Mouse (Mus musculus) kidney, adult 8-10 months (tissue): ENCODE data around the gene Nipal4.
A peak's percentile ranks its signal among the peaks of the same experiment; 100 is the strongest.

Source experiments
- DNase-seq, 2 experiments: peaks; one replicate each; pipeline ENCODE4 v3.0.0; 2022

Nipal4 gene

DNA sequence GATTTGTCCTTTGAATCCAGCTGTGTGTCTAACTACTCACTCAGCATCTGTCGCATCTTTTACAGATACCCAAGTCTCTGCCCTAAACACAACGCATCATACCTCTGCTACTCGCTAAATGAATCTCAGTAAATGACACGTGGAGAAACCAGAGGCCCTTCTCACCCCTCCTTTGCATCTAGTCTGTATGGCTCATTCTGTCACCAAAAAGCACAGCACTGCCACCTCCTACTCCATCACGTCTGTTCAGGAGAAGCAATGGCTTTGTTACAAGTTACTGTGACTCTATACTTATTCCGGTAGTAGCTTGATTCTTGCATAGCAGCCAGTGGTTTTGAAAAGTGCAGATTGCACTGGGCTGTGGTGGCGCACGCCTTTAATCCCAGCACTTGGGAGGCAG lies 9.4 kb downstream of the Nipal4 start:
- no peak for DNase-seq

DNA sequence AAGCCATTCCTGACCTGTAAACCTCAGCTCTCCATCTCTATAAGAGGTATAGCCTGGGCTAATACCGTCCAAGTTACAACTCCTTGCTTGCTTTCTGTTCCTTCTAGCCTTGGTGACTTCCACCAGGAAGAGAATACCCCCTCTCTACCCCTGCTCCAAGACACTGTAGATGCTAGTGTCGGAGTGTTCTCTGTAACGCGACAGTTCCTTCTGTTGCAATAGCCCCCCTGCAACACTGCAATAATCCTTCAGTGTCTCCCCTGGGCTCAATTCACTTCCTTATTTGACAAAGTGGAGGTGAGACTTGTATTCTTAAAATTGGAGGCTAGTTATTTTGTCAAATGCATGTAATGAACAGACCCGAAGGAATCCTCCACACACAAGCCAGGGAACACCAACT lies 19.7 kb downstream of the Nipal4 start:
- DNase-seq: no peak

DNA sequence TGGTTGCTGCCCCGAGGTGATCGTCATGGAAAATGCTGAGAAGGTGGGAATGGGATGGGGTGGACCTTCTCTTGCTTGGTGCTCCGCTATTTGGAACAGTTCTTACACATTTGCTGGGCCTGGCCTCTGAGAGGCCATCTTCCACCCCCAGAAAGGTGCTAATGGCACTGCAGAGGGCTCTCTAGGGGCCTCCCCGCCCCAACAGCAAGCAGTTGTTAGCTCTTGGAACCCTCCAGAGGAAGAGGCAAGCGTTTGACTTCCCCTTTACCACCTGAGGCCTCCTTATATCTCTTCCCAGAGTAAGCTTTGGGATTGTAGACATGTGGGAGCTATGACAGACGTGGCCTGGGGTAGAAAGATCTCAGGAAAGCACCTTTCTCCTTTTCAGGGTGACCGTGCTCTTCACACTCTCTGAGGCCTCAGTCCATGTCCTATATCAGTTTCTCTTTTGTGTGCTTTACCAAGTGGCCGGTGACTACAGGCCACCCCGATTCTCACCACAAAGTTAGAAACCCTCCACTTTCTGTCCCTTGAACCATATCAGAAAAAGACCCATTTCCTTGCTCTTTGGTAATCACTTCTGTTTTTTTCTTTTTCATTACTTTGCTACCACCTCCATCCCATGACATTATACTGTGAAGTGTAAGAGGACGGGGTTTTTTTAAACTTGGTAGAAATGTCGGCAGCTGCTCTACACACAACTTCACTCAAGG lies 21.0 kb downstream of the Nipal4 start:
- DNase-seq: no peak

DNA sequence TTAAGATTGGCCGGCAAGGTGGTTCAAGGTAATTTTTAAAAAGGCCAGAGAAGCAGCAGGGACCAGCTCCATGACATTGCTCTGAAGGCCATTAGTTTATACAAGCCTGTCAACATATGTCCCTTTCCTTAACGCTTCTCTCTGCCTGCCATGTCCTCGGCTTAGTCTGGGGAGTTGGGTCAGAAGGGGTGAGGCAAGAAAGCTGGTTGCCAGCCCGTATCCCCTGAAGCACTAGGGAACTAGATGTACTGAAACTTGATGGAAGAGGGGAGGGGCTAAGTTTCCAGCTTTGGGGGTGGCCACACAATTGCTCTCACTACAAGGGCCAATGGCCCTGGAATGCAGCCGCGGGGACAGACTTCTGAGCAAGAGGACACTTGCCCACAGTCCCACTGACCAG lies 23.0 kb downstream of the Nipal4 start:
- DNase-seq: no peak

DNA sequence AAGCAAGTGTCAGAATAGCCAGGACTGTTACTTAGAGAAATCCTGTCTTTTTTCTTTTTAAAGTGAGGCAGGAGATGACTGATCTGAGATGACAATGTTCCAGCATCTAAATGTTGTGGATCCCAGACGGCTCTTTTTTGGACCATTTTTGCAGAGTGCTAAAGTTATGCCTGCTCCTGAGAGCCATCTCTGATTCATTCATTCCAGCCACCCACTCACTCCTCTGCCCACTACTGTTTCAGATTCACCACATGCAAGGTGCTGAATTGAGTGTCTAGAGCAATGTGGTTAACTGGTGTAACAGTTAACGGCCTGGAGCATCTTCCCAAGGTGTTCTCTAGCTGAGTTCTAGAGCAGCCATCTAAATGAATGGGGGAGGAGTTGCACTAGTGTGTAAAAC lies 31.4 kb downstream of the Nipal4 start:
- DNase-seq: no peak

DNA sequence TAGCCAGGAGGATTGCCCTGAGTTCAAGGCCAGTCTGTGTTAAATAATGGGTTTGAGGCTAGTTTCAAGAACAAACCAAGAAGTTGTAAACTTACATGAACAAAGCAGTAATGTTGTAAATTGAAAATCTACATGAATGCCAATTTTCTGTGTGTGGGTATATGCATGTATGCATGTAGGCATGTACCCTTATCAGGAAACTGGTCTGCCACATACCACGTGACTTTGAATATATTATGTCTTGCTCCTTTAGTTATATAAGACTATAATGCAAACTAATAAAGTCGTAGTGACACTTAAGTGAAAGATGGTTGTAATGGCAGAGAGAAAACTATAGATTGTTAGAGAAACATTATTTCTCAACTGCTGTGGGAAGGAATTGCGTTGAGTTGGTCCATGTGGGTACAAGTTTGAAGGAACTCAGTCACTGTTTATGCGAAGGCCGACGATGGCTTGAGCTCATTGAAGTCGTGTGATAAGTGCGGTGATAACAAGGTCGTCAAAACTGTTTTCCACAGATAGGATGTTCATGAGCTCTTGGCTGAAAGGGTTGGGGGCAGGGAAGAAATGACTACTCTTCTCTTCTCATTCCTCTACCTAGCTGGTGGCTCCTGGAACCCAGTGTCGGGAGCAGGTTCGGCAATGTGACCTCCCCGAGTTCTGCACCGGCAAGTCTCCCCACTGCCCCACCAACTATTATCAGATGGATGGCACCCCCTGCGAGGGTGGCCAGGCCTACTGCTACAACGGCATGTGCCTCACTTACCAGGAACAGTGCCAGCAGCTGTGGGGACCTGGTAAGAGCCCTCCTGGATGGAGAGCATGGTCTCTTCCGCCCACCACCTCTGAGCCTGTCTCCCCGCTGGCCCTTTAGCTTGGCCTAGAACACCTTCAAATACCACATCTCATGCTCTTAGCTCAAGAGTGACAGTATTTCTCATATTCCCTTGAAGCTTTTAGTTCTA lies 35.0 kb downstream of the Nipal4 start:
- DNase-seq: no peak

DNA sequence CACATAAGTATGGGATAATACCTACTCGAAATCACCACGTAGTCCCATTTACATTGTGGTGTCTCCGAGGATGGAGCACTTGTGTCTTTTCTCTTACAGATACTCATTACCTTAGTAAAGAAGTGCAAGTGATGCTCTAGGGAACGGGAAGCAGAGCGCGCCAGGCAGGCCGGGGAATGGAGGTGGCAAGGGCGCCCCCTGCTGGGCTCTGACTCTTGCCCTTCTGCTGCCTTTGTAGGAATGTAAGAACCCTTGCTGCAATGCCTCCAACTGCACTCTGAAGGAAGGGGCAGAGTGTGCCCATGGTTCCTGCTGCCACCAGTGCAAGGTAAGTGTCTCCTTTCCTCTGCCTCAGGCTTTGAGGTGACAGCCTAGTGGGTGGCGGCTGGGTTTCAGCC lies 37.8 kb downstream of the Nipal4 start:
- DNase-seq: peak; percentile 40 to 72

DNA sequence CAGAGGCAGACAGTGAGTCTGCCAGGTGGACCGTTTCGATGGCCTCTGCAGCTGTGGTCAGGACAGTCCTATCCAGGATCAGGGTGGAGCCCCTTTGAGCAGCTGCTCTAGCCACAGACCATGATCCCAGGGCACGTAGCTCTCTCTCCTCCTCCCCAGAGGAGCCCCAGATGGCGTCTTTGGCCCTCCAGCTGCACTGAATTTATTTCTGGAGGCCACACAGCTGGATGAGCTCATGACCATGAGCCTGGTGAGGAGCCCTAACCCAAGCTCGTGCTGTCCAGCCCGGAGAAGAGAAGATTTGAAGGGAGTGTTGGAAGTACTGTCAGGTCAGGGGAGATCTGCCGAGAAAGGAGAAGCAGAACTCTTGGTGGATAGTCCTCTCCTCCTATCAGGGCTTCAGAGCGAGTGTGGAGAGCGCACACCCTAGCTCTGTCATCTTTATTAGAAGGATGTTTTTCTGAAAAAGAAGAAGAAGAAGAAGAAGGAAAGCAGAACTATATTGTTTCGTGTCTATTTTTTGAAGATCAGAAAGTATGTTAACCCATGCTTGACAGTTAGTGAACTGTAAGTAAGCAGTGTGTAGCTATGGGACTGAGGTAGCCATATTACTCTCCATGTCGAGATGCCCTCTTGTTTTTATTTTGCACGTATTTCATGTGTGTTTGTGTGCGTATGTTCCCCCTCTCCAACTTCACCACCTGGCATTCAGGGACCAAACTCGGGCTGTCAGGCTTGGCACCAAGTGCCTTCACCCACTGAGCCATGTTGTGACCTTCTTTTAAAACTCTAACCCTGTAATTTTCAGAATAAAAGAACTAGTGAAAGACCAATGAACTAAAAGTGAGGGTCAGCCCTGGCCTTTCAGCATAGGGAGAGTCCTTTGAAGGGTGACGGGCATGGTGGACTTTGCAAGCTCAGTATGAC lies 38.4 kb downstream of the Nipal4 start:
- peak; percentile 19 for DNase-seq

DNA sequence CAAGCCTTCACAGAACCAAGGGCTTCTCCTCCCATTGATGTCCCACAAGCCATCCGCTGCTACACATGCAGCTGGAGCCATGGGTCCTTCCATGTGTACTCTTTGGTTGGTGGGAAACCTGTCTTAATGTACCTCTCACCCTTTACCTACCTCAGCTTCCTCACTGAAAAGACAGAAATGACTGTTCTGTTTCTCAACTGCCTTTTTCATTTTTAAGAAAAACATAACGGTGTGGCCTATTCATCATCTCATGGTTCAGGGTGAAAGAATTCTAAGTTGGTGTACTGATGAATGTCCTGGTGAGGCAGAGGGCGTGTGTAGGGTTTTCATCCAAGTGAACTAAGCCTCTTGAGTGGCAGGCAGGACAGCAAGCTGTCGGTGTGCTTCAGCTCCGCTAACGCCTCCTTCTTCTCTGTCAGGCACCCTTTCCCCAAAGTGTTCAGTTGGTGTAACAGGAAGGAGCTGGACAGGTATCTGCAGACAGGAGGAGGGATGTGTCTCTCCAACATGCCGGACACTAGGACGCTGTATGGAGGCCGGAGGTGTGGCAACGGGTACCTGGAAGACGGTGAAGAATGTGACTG lies 39.4 kb downstream of the Nipal4 start:
- no peak for DNase-seq

DNA sequence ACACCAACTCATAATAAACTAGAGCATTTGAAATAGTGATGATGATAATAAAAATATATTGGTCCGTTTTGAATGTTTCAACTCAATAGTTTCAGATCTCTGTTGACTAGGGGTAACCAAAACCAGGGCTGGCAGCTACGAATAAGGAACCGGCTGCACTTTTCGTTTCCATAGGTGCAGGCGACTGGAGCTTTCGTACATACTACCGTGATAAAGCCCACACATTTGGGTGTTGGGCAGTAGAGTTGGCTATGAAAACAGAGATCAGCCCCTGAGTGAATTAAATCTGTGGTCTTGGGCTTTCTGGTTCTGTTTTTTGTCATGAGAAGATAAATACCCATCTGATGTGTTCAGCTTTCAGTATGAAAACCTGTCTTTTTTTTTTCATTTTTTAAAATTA lies 40.0 kb downstream of the Nipal4 start:
- no peak for DNase-seq

DNA sequence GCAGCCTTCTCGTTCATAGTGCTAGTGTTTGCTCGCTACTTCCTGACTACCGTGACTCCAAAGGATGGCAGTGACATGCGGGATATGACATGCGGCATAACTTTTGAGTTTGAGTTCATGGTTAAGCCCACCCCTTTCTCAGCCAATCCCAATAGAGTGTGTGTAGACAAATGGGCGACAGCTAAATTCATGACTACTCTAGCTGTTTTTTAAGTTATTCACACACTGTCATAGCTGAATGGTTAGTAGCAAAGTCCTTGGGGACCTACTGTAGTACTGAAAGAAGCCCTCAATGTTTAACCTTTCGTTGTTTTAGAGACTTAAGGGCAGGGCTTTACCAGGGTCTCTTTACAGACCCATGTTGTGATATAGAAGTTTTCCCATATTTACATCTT lies 40.5 kb downstream of the Nipal4 start:
- DNase-seq: no peak

DNA sequence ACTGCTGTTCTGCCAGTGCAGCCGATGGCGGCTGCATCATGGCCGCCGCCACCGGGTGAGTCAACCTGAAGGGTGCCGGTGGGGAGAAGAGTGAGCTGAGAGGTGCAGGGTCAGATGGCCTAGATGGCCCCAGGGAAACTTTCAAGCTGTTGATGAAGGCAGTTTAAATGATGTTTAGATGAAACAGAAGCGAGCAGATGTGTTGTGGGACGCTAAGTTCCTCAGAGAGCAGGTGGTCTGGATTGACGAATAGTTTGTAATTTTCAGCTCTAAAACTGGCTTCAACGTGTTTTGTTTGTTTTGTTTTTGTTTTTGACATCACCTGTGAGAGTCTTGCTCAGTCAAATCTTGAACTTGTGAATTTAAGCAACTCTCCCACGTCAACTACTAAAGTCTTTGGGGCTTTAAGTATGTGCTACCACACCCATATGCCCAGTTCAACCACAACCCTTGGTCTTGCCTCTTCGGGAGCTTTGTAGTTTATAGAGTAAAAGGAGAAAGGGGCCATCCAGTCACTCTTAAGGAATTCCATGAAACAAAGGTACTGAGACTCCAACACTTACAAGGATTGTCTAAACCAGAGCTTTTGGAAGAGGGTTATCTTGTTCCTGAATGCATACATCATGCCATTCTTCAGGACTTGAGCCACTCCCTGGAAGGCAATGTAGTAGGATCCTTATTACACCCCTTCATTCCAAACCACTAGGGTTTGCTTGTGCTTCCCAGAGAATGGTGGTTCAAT lies 41.0 kb downstream of the Nipal4 start:
- no peak for DNase-seq

DNA sequence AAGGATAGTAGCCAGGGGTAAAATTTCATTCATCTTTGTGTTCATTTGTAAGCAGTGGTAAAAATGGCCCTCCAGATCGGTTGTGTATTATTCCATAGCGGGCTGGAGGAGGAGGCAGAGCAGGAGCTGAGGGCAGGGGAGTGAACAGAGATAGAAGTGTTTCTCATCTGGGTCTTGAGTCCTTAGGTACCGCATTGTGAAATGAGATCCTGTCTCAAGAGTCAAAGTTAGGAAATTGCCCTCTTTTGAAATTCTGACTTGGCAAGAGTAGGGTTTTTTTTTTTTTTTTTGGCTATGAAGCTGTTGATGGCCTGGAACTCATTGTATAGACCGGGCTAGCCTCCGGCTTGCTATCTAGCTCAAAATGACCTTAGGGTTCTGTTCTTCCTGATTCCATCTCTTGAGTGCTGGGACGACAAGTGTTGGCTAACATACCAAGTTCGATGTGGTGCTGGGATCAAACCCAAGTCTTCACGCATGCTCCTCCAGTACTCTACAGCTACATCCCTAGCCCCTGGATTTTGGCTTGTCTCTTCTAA lies 42.9 kb downstream of the Nipal4 start:
- DNase-seq: no peak

DNA sequence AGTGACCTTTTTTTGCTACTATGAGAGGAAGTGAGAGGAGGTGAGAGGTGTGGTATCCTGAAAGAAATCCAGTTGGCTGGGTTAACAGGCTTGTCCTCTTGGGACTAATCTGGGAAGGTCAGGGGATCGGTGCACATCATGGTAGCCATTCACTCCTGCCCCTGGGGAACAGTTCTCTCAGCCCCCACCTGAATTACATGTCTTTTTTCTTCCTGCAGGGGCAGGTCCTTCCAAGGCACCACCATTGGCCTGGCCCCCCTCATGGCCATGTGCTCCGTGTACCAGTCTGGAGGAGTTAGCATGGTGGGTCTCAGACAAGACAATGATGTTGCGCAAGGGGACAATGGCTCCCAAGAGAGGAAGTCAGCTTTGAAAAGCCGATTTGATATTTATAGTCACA lies 43.4 kb downstream of the Nipal4 start:
- no peak for DNase-seq

DNA sequence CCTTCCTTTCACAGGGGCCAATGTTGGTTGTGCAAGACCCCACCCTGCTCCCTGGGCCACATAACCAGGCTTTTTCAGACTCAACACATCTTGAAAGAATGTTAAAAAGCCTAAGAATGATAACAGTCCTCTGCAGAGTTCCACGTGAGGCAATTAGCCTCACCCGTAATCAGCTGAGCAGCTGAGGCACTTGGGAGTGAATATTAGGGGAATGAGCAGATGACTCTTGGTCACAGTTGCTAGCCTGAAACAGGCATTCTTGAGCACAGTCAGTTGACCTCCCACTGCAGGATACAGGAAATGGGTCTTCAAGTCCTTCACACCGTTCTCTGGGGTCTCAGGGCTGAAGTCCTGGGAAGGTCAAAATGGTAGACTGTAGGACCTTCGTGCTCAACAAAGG lies 44.6 kb downstream of the Nipal4 start:
- DNase-seq: no peak

DNA sequence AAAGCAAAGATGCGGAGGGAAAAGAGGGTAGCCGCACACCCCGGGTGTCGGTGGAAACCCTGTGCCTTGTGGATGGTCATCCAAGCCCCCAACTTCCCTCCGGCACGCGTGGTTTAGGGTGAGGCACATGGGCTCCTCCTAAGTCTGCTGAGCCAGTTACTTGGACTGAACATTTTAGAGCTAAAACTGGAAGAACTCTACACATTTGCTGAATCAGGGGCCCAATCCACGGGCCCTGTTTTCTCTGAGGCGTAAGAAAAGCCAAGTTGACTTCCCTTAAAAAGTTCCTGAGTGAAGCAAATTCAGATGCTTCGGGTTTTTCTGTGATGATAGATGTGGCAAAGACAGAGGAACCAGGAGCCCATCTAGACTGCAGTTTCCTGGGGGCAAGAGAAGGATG lies 46.2 kb downstream of the Nipal4 start:
- DNase-seq: no peak

DNA sequence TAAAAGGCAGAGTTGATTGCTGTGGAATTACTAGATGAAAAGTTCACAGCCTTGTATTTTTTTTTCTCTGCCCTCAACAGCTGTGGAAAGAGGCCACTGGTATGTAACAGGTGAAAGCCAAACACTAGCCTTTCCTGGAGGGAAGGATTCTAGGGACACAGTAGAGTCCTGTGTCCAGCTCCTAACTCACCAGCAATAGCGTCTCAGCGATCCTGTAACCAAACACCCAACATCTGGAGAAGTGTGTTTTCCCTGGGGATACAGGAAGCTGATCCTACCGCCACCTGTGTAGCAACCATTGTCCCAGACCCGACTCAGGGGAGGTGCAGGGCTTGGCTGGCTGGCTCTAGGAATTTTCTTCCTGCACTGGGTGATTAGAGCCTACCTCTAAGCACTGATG lies 46.7 kb downstream of the Nipal4 start:
- DNase-seq: no peak

DNA sequence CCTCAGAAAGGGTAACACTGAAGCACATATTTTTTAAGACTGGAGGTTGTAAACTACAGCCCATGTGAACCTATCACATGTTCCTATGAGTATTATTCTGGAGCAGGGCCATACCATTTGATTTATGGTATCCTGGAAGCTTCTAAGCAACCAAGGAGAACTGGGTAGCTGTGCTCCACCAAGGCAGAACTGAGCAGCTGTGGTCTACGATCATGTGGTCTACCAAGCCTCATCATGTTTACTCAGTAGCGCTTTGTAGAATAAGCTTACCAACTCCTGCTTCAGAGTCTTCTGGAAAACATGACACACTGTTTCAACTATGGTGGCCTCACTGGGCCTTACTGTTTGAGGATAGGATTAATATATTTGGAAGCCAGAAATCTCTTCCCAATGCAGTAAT lies 49.8 kb downstream of the Nipal4 start:
- DNase-seq: peak in 1 of 2 experiments; percentile 4

DNA sequence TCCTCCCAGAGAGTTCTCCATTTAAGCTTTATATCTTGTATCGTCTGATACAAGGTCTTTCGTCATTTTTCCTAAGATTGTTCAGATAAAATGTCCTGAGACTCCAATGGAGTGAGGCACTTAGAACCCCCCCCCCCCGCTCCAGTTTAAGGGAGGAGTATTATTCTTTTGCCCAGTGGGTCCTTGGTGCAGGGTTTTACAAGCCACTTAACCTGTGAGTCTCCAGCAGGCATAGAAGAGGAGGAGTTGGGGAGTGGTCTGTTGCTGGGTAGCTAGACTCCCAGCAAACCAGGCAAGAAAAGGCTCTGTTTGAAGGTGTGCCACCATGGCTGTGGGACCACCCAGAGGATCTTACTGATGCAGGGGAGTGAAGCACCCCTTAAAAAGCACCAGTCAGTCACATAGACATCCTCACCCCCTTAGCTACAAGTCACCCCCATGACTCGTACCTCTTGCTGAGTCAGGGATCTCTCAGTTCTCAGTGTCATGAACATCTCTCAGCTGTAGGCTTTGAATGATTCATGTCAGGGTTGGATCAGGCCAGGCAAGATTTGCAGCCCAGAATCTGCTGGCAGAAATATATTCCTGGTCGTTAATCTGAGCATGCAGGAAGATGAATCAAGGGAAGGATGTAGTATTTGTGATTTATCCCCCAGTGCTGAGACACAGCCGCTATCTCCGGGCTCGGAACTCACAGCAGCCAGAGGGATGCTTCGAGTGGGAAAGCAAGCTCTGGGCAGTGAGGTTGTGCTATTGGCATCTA lies 50.7 kb downstream of the Nipal4 start:
- DNase-seq: peak in 1 of 2 experiments; percentile 27

DNA sequence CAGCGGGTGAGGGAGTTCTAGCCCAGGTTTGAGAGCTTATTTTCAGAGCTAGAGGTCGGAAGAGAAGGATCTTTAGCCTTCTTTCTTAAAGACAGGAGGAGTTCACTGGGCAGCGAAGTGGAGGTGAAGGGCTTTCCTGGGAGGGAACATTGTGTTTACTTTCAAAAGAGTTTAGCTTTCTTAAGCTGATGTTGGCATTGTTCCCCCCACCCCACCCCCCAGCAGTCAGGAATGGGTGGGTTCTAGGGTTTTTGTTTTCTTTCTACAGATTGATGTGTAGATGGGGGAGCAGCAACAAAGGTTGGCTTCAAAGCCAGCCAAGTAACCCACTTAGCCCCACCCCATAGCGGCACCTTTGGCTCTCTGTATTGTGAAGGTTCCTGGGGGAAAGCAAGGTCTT lies 51.3 kb downstream of the Nipal4 start:
- no peak for DNase-seq

DNA sequence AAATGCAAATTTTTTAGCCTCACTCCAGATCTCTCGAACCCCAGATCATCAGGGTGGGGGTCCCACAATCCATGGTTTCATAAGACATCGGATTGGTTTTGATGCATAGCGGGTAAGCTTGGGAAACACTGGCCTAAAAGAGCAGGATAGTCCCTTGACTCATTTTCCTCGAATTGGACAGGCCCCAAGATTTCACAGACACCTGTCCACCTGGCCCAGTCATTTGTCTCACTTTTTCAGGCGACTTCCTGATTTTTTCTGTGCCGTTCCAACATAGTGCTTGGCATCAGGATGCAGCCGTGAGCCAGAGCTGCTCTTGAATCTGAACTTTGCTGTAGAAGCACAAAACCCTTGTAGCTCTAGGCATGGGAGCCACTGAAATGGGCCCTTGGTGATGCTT lies 52.1 kb downstream of the Nipal4 start:
- DNase-seq: no peak
